Mouse (Mus musculus) ES-Bruce4 (cell line): ENCODE measurements around the gene Pak3. TPM values are rescaled to one million over a fixed set of nuclear protein-coding genes. Genes with fewer than 3 reads are reported as not detected.

Experiments
- H3K27ac ChIP-seq: 2 replicates; pipeline ENCODE4 v1.5.1; 2012; ENCODE audit warnings: low read length, inconsistent platforms; ENCODE audit not compliant: insufficient read depth
- H3K27me3 ChIP-seq: 2 replicates; pipeline ENCODE4 v1.6.1; 2012; ENCODE audit warnings: mild to moderate bottlenecking, low read length, inconsistent platforms; ENCODE audit not compliant: control insufficient read depth, poor library complexity, insufficient read depth, severe bottlenecking
- H3K36me3 ChIP-seq: 2 replicates; pipeline ENCODE4 v1.6.1; 2012; ENCODE audit warnings: inconsistent platforms, mild to moderate bottlenecking, low read length, moderate library complexity; ENCODE audit not compliant: control insufficient read depth, poor library complexity, insufficient read depth, severe bottlenecking
- H3K4me1 ChIP-seq: one replicate; pipeline ENCODE4 v1.8.1; 2011; ENCODE audit warnings: low read length; ENCODE audit not compliant: control insufficient read depth, insufficient read depth
- H3K4me3 ChIP-seq: 2 replicates; pipeline ENCODE4 v1.5.1; 2011; ENCODE audit warnings: low read depth, mild to moderate bottlenecking, low read length
- H3K9ac ChIP-seq: 2 replicates; pipeline ENCODE4 v1.6.1; 2012; ENCODE audit warnings: low read depth, mild to moderate bottlenecking, inconsistent platforms; ENCODE audit not compliant: poor library complexity, severe bottlenecking
- H3K9me3 ChIP-seq: replicated peaks from 2 replicates; pipeline ENCODE4 v1.6.1; 2012; ENCODE audit warnings: mild to moderate bottlenecking, low read length, inconsistent platforms; ENCODE audit not compliant: control insufficient read depth, poor library complexity, insufficient read depth, severe bottlenecking
- CTCF ChIP-seq: IDR thresholded peaks from one replicate; pipeline ENCODE4 v1.8.1; 2011; ENCODE audit warnings: low read depth, low read length
- EP300 ChIP-seq: IDR thresholded peaks from 2 replicates; pipeline ENCODE4 v1.6.1; 2011; ENCODE audit warnings: low read depth, low read length; ENCODE audit not compliant: insufficient read depth
- POLR2A ChIP-seq: IDR thresholded peaks from one replicate; pipeline ENCODE4 v1.8.1; 2011; ENCODE audit warnings: low read length; ENCODE audit not compliant: insufficient read depth
- polyA plus RNA-seq: library from polyadenylated mRNA; stranded (reverse); fragments of >200 nt; gene quantifications from 2 replicates; pipeline ENCODE4 v1.2.4, GENCODE M21; 2011; ENCODE audit warnings: low read depth; ENCODE audit not compliant: missing spikeins, insufficient read depth, insufficient read length

The Pak3 gene
- polyA plus RNA-seq, 1 experiment = 3.1 TPM

GRCm38 (mm10) chrX:143668242-143668641 is 149.9 kb downstream of the Pak3 start:
- TF ChIP-seq EP300 (no peak), POLR2A (no peak), CTCF (no peak)
- no peak overlapping the region for H3K9ac ChIP-seq
- H3K4me1 ChIP-seq = no peaks in the 10 kb centered on the region
- no peak overlapping the region for H3K4me3 ChIP-seq
- no peaks in the 10 kb centered on the region for H3K36me3 ChIP-seq
- no peak overlapping the region for H3K27ac ChIP-seq
- H3K27me3 ChIP-seq = no peaks in the 10 kb centered on the region
- no peaks in the 10 kb centered on the region for H3K9me3 ChIP-seq

- Histone ChIP-seq H3K36me3 (no peaks in the 10 kb centered on the region), H3K27ac (no peak overlapping the region), H3K9me3 (no peaks in the 10 kb centered on the region), H3K4me3 (no peak overlapping the region), H3K27me3 (no peaks in the 10 kb centered on the region), H3K4me1 (no peaks in the 10 kb centered on the region), H3K9ac (no peak overlapping the region)
- TF ChIP-seq CTCF = no peak
- TF ChIP-seq EP300 = no peak
- no peak for TF ChIP-seq POLR2A
Measured at GRCm38 (mm10) chrX:143678566-143678965, 160.2 kb downstream of the Pak3 start.

GRCm38 (mm10) chrX:143722250-143722649 is 203.9 kb downstream of the Pak3 start:
- Histone ChIP-seq H3K4me1 (no peaks in the 10 kb centered on the region), H3K4me3 (no peak overlapping the region), H3K9ac (no peak overlapping the region), H3K27me3 (no peaks in the 10 kb centered on the region), H3K27ac (no peak overlapping the region), H3K9me3 (no peaks in the 10 kb centered on the region), H3K36me3 (no peaks in the 10 kb centered on the region)
- TF ChIP-seq POLR2A (no peak), CTCF (no peak), EP300 (no peak)

- Histone ChIP-seq H3K36me3 (no peaks in the 10 kb centered on the region), H3K27me3 (no peaks in the 10 kb centered on the region), H3K9ac (no peak overlapping the region), H3K9me3 (no peaks in the 10 kb centered on the region), H3K27ac (no peak overlapping the region), H3K4me1 (no peaks in the 10 kb centered on the region), H3K4me3 (no peak overlapping the region)
- TF ChIP-seq CTCF (no peak), POLR2A (no peak), EP300 (no peak)
Measured at GRCm38 (mm10) chrX:143725411-143725810, 207.0 kb downstream of the Pak3 start.

GRCm38 (mm10) chrX:143736035-143736434 is 217.6 kb downstream of the Pak3 start:
- H3K9me3 ChIP-seq = no peaks in the 10 kb centered on the region
- H3K4me1 ChIP-seq = no peaks in the 10 kb centered on the region
- H3K4me3 ChIP-seq = no peak overlapping the region
- no peak overlapping the region for H3K27ac ChIP-seq
- H3K9ac ChIP-seq = no peak overlapping the region
- no peak for TF ChIP-seq CTCF
- TF ChIP-seq EP300 = no peak
- TF ChIP-seq POLR2A = no peak
- no peaks in the 10 kb centered on the region for H3K27me3 ChIP-seq
- H3K36me3 ChIP-seq = no peaks in the 10 kb centered on the region

- no peak overlapping the region for H3K4me3 ChIP-seq
- H3K27ac ChIP-seq = no peak overlapping the region
- TF ChIP-seq POLR2A (no peak), CTCF (peak; percentile 23), EP300 (no peak)
- H3K27me3 ChIP-seq = no peaks in the 10 kb centered on the region
- H3K4me1 ChIP-seq = no peaks in the 10 kb centered on the region
- no peaks in the 10 kb centered on the region for H3K36me3 ChIP-seq
- no peaks in the 10 kb centered on the region for H3K9me3 ChIP-seq
- no peak overlapping the region for H3K9ac ChIP-seq
Measured at GRCm38 (mm10) chrX:143739171-143739570, 220.8 kb downstream of the Pak3 start.
